Comparison of ENCODE assay signal across 17 mouse cellular contexts in genomic region chr14:91462671-91463070, GRCm38 (mm10).
DNase-seq lines count a peak whose midpoint lies in the region; ATAC-seq and TF ChIP-seq lines count a peak whose summit lies in the region.
"Had no signal": no experiment of that assay in that cellular context is flagged by ENCODE, and none has a peak within 500 bp of the region (broad histone marks: within the 10 kb centered on the region; RNA-seq: fewer than 3 reads in every experiment).

No protein-coding gene starts in this region.

- TF ChIP-seq CTCF in brain, embryonic 14.5 days (IDR thresholded peaks at IDR 0.05; ENCODE audit: borderline replicate concordance, extremely low read depth, insufficient read depth, insufficient read length), result no peak

- no peak overlapping the region for H3K27ac ChIP-seq in forebrain, embryonic 14.5 days (ENCODE audit: low read depth, low read length)
- no peak overlapping the region for H3K27ac ChIP-seq in forebrain, embryonic 11.5 days (ENCODE audit: low read depth, low read length)
- no peak overlapping the region for H3K27ac ChIP-seq in midbrain, embryonic 11.5 days (ENCODE audit: low read depth, low read length)
- H3K27ac ChIP-seq in midbrain, embryonic 16.5 days (ENCODE audit: low read length), result no peak overlapping the region
- H3K27ac ChIP-seq: embryonic facial prominence, embryonic 10.5 days; embryonic facial prominence, embryonic 12.5 days had no signal

- WGBS in forebrain, embryonic 14.5 days, result 50% methylated on average over 2 of the region's 2 CpGs
- 84% methylated on average over 2 of the region's 2 CpGs for WGBS in forebrain, embryonic 11.5 days
- WGBS in midbrain, embryonic 11.5 days, result 93% methylated on average over 2 of the region's 2 CpGs
- WGBS in midbrain, embryonic 16.5 days, result 79% methylated on average over 2 of the region's 2 CpGs

- ATAC-seq in forebrain, embryonic 14.5 days, result peak; percentile 68; the same call in 1 of the 2 replicates
- no peak for ATAC-seq in forebrain, embryonic 11.5 days (replicated peaks; ENCODE audit: low FRiP score)
- ATAC-seq in midbrain, embryonic 11.5 days (ENCODE audit: low FRiP score), result no peak
- no peak for ATAC-seq in midbrain, embryonic 16.5 days
- ATAC-seq: forebrain, embryonic 16.5 days had no signal

- H3K4me1 ChIP-seq in forebrain, embryonic 14.5 days (ENCODE audit: control insufficient read depth, insufficient read depth, low read length), result no peaks in the 10 kb centered on the region; the same call in 1 of the 2 replicates
- H3K4me1 ChIP-seq in forebrain, embryonic 11.5 days (replicated peaks; ENCODE audit: control insufficient read depth, insufficient read depth, low read length), result no peaks in the 10 kb centered on the region
- no peaks in the 10 kb centered on the region for H3K4me1 ChIP-seq in midbrain, embryonic 11.5 days (ENCODE audit: control insufficient read depth, insufficient read depth, low read length)
- H3K4me1 ChIP-seq in midbrain, embryonic 16.5 days (ENCODE audit: control insufficient read depth, insufficient read depth, low read length), result no peaks in the 10 kb centered on the region
- H3K4me1 ChIP-seq: embryonic facial prominence, embryonic 10.5 days; embryonic facial prominence, embryonic 12.5 days had no signal

- H3K36me3 ChIP-seq in forebrain, embryonic 14.5 days (ENCODE audit: control insufficient read depth, insufficient read depth, low read length), result no peaks in the 10 kb centered on the region
- no peaks in the 10 kb centered on the region for H3K36me3 ChIP-seq in forebrain, embryonic 11.5 days (ENCODE audit: control insufficient read depth, insufficient read depth, low read length)
- no peaks in the 10 kb centered on the region for H3K36me3 ChIP-seq in midbrain, embryonic 11.5 days (ENCODE audit: control insufficient read depth, insufficient read depth, low read length)
- no peaks in the 10 kb centered on the region for H3K36me3 ChIP-seq in midbrain, embryonic 16.5 days (ENCODE audit: control insufficient read depth, insufficient read depth, low read length)
- H3K36me3 ChIP-seq: embryonic facial prominence, embryonic 10.5 days; embryonic facial prominence, embryonic 12.5 days had no signal

- no peak overlapping the region for H3K4me3 ChIP-seq in forebrain, embryonic 14.5 days (ENCODE audit: low read depth, low read length)
- H3K4me3 ChIP-seq in forebrain, embryonic 11.5 days (ENCODE audit: low read depth, low read length), result no peak overlapping the region
- no peak overlapping the region for H3K4me3 ChIP-seq in midbrain, embryonic 11.5 days (ENCODE audit: low read depth, low read length)
- no peak overlapping the region for H3K4me3 ChIP-seq in midbrain, embryonic 16.5 days (ENCODE audit: low read depth, low read length)
- H3K4me3 ChIP-seq: embryonic facial prominence, embryonic 10.5 days; embryonic facial prominence, embryonic 12.5 days had no signal

- no peaks in the 10 kb centered on the region for H3K27me3 ChIP-seq in forebrain, embryonic 14.5 days (replicated peaks; ENCODE audit: control insufficient read depth, insufficient read depth, low read length)
- no peaks in the 10 kb centered on the region for H3K27me3 ChIP-seq in forebrain, embryonic 11.5 days (ENCODE audit: control insufficient read depth, insufficient read depth, low read length)
- no peaks in the 10 kb centered on the region for H3K27me3 ChIP-seq in midbrain, embryonic 11.5 days (ENCODE audit: control insufficient read depth, insufficient read depth, low read length)
- no peaks in the 10 kb centered on the region for H3K27me3 ChIP-seq in midbrain, embryonic 16.5 days (ENCODE audit: control insufficient read depth, insufficient read depth, low read depth, low read length)
- H3K27me3 ChIP-seq: embryonic facial prominence, embryonic 12.5 days had no signal

- no peak overlapping the region for H3K9ac ChIP-seq in forebrain, embryonic 14.5 days (ENCODE audit: low read length)
- H3K9ac ChIP-seq in forebrain, embryonic 11.5 days (ENCODE audit: low read length), result no peak overlapping the region
- no peak overlapping the region for H3K9ac ChIP-seq in midbrain, embryonic 11.5 days (ENCODE audit: low read length)
- H3K9ac ChIP-seq in midbrain, embryonic 16.5 days (ENCODE audit: low read depth, low read length), result no peak overlapping the region
- H3K9ac ChIP-seq: embryonic facial prominence, embryonic 12.5 days had no signal

- TF ChIP-seq POLR2A in brain, embryonic 14.5 days (IDR thresholded peaks at IDR 0.05; ENCODE audit: borderline replicate concordance, extremely low read depth, insufficient read depth, insufficient read length, poor library complexity, severe bottlenecking), result no peak

- H3K9me3 ChIP-seq in forebrain, embryonic 14.5 days (replicated peaks; ENCODE audit: control insufficient read depth, low read length), result no peaks in the 10 kb centered on the region
- H3K9me3 ChIP-seq in forebrain, embryonic 11.5 days (ENCODE audit: control insufficient read depth, low read length), result no peaks in the 10 kb centered on the region
- no peaks in the 10 kb centered on the region for H3K9me3 ChIP-seq in midbrain, embryonic 11.5 days (ENCODE audit: control insufficient read depth, low read length)
- H3K9me3 ChIP-seq in midbrain, embryonic 16.5 days (replicated peaks; ENCODE audit: control insufficient read depth, low read length, poor library complexity, severe bottlenecking), result 0 out of 2 replicates have a peak, but pooled peaks cover 2% of the 10 kb centered on the region
- H3K9me3 ChIP-seq: embryonic facial prominence, embryonic 10.5 days; embryonic facial prominence, embryonic 12.5 days had no signal

- peak; percentile 75 for DNase-seq in forebrain, embryonic 14.5 days (ENCODE audit: low spot score)
- no peak for DNase-seq in forebrain, embryonic 11.5 days (ENCODE audit: low spot score)
- DNase-seq in midbrain, embryonic 11.5 days (ENCODE audit: low spot score, missing footprints), result peak; percentile 73
- peak; percentile 79 for DNase-seq in brain, embryonic 14.5 days (ENCODE audit: low read depth)
- no peak for DNase-seq in gastrocnemius, postnatal 4 days (ENCODE audit: low spot score in 2 of 2)
- DNase-seq: adrenal gland, adult 2 months; adrenal gland, postnatal 10 days; adrenal gland, postnatal 25 days; cerebellum, adult 11-12 months; cerebellum, adult 2 months; cerebellum, adult 9-10 months; cerebellum, postnatal 10 days; cerebellum, postnatal 25 days had no signal

- no peak overlapping the region for H3K4me2 ChIP-seq in forebrain, embryonic 14.5 days (ENCODE audit: low read length)
- H3K4me2 ChIP-seq in forebrain, embryonic 11.5 days (ENCODE audit: low read depth, low read length, severe bottlenecking), result no peak overlapping the region
- H3K4me2 ChIP-seq in midbrain, embryonic 11.5 days, result no peak overlapping the region
- H3K4me2 ChIP-seq in midbrain, embryonic 16.5 days (ENCODE audit: low read length), result no peak overlapping the region
- H3K4me2 ChIP-seq: embryonic facial prominence, embryonic 12.5 days had no signal

Comparison
In these comparisons a context has a peak if more than half of its experiments do, and no peak if none do; other contexts are left out.
1. DNase-seq: peak in forebrain, embryonic 14.5 days (single experiment), midbrain, embryonic 11.5 days (single experiment) and brain, embryonic 14.5 days (single experiment); none in forebrain, embryonic 11.5 days (single experiment) and gastrocnemius, postnatal 4 days (0 of 2).